ENCODE assay signal across 26 mouse cellular contexts in genomic region chr13:97876450-97876849, GRCm38 (mm10).
DNase-seq lines count a peak whose midpoint lies in the region; ATAC-seq and TF ChIP-seq lines count a peak whose summit lies in the region.
"Had no signal": no experiment of that assay in that cellular context is flagged by ENCODE, and none has a peak within 500 bp of the region (broad histone marks: within the 10 kb centered on the region; RNA-seq: fewer than 3 reads in every experiment).

No protein-coding gene starts in this region.

- no peaks in the 10 kb centered on the region for H3K9me3 ChIP-seq in intestine, embryonic 16.5 days (ENCODE audit: control insufficient read depth, low read length)
- no peaks in the 10 kb centered on the region for H3K9me3 ChIP-seq in intestine, embryonic 15.5 days
- H3K9me3 ChIP-seq in kidney, postnatal 0 days (replicated peaks; ENCODE audit: low read length) = no peaks in the 10 kb centered on the region
- H3K9me3 ChIP-seq: embryonic facial prominence, embryonic 12.5 days; heart, embryonic 13.5 days; hindbrain, embryonic 15.5 days; neural tube, embryonic 12.5 days had no signal

- 35% methylated on average over 4 of the region's 4 CpGs for WGBS in intestine, embryonic 16.5 days
- WGBS in intestine, embryonic 15.5 days = 33% methylated on average over 4 of the region's 4 CpGs
- WGBS in kidney, postnatal 0 days = 47% methylated on average over 4 of the region's 4 CpGs

- no peak overlapping the region for H3K9ac ChIP-seq in intestine, embryonic 16.5 days (ENCODE audit: low read depth, low read length)
- H3K9ac ChIP-seq in intestine, embryonic 15.5 days = no peak overlapping the region
- H3K9ac ChIP-seq in kidney, postnatal 0 days (ENCODE audit: low read depth, low read length) = no peak overlapping the region
- H3K9ac ChIP-seq: embryonic facial prominence, embryonic 12.5 days; heart, embryonic 13.5 days; hindbrain, embryonic 15.5 days; liver, embryonic 14.5 days; neural tube, embryonic 12.5 days had no signal

- ATAC-seq in intestine, embryonic 16.5 days = 0 out of 2 replicates have a peak, but pooled peaks have one; percentile 31
- no peak for ATAC-seq in intestine, embryonic 15.5 days
- ATAC-seq in kidney, postnatal 0 days (replicated peaks; ENCODE audit: low FRiP score, low read depth) = no peak
- ATAC-seq: activated CD4-positive, CD25-positive, alpha-beta regulatory T cell, adult 4 months; midbrain, embryonic 16.5 days had no signal

- no peak for DNase-seq in kidney, postnatal 0 days (ENCODE audit: low spot score)
- no peak for DNase-seq in kidney, postnatal 36 days
- DNase-seq in adipocyte (ENCODE audit: low spot score) = peak; percentile 13
- peak; percentile 21 for DNase-seq in skeletal muscle tissue, adult 2 months (ENCODE audit: low read depth, low spot score)
- DNase-seq in urinary bladder, postnatal 14 days (ENCODE audit: low spot score) = no peak
- DNase-seq: adrenal gland, adult 8-10 months; B cell, adult 2 months; cerebellum, adult 9-10 months; cerebellum, postnatal 36 days; gastrocnemius, postnatal 10 days; heart, postnatal 10 days; layer of hippocampus, adult 9-11 months; liver; lung, adult 2 months; lung, postnatal 14 days had no signal

- H3K27ac ChIP-seq in intestine, embryonic 16.5 days (ENCODE audit: low read length) = no peak overlapping the region
- H3K27ac ChIP-seq in intestine, embryonic 15.5 days = no peak overlapping the region
- peak overlapping the region; percentile 51; the same call in 1 of the 2 replicates for H3K27ac ChIP-seq in kidney, postnatal 0 days
- H3K27ac ChIP-seq: embryonic facial prominence, embryonic 12.5 days; heart, embryonic 13.5 days; hindbrain, embryonic 15.5 days; liver, embryonic 14.5 days; neural tube, embryonic 12.5 days had no signal

- H3K27me3 ChIP-seq in intestine, embryonic 16.5 days (replicated peaks; ENCODE audit: control insufficient read depth, insufficient read depth, low read length) = no peaks in the 10 kb centered on the region
- H3K27me3 ChIP-seq in intestine, embryonic 15.5 days (replicated peaks) = no peaks in the 10 kb centered on the region
- H3K27me3 ChIP-seq in kidney, postnatal 0 days (ENCODE audit: insufficient read depth, low read length) = no peaks in the 10 kb centered on the region
- H3K27me3 ChIP-seq: embryonic facial prominence, embryonic 12.5 days; heart, embryonic 13.5 days; hindbrain, embryonic 15.5 days; neural tube, embryonic 12.5 days had no signal

- no peaks in the 10 kb centered on the region for H3K36me3 ChIP-seq in intestine, embryonic 16.5 days (ENCODE audit: control insufficient read depth, insufficient read depth, low read length)
- H3K36me3 ChIP-seq in intestine, embryonic 15.5 days = no peaks in the 10 kb centered on the region
- no peaks in the 10 kb centered on the region for H3K36me3 ChIP-seq in kidney, postnatal 0 days (ENCODE audit: insufficient read depth, low read length)
- H3K36me3 ChIP-seq: embryonic facial prominence, embryonic 12.5 days; heart, embryonic 13.5 days; hindbrain, embryonic 15.5 days; neural tube, embryonic 12.5 days had no signal

- H3K4me2 ChIP-seq in intestine, embryonic 16.5 days (ENCODE audit: low read depth, low read length) = no peak overlapping the region
- H3K4me2 ChIP-seq in intestine, embryonic 15.5 days (replicated peaks) = no peak overlapping the region
- no peak overlapping the region for H3K4me2 ChIP-seq in kidney, postnatal 0 days (ENCODE audit: low read length)
- H3K4me2 ChIP-seq: embryonic facial prominence, embryonic 12.5 days; heart, embryonic 13.5 days; hindbrain, embryonic 15.5 days; midbrain, embryonic 11.5 days; neural tube, embryonic 12.5 days had no signal

- TF ChIP-seq CTCF in kidney, postnatal 0 days (IDR thresholded peaks at IDR 0.05; ENCODE audit: low read depth) = no peak

- peaks cover 10% of the 10 kb centered on the region for H3K4me1 ChIP-seq in intestine, embryonic 16.5 days (ENCODE audit: control insufficient read depth, insufficient read depth, low read length)
- H3K4me1 ChIP-seq in intestine, embryonic 15.5 days (replicated peaks) = 0 out of 2 replicates have a peak, but pooled peaks cover 4% of the 10 kb centered on the region
- peaks cover 19% of the 10 kb centered on the region; the same call in 1 of the 2 replicates for H3K4me1 ChIP-seq in kidney, postnatal 0 days (replicated peaks; ENCODE audit: insufficient read depth, low read length)
- H3K4me1 ChIP-seq: embryonic facial prominence, embryonic 12.5 days; neural tube, embryonic 12.5 days had no signal

- no peak overlapping the region for H3K4me3 ChIP-seq in intestine, embryonic 16.5 days (ENCODE audit: low read length)
- no peak overlapping the region for H3K4me3 ChIP-seq in intestine, embryonic 15.5 days (replicated peaks)
- H3K4me3 ChIP-seq in kidney, postnatal 0 days (replicated peaks; ENCODE audit: low read depth, low read length) = no peak overlapping the region
- H3K4me3 ChIP-seq: embryonic facial prominence, embryonic 12.5 days; heart, embryonic 13.5 days; hindbrain, embryonic 15.5 days; myocyte; neural tube, embryonic 12.5 days had no signal

Comparison
In these comparisons a context has a peak if more than half of its experiments do, and no peak if none do; other contexts are left out.
1. DNase-seq: peak in adipocyte (single experiment) and skeletal muscle tissue, adult 2 months (single experiment); none in kidney, postnatal 0 days (single experiment), kidney, postnatal 36 days (0 of 2) and urinary bladder, postnatal 14 days (single experiment).